Mouse (Mus musculus) forebrain, embryonic 13.5 days (tissue): Measurements from ENCODE around the gene Slc13a4. TPM values are rescaled to one million over a fixed set of nuclear protein-coding genes. Genes with fewer than 3 reads are reported as not detected.

Experiments
- ATAC-seq: fragments of 200-750 bp; cut with Nextera tagmentation; 2 replicates; pipeline ENCODE4 v1.8.0; 2017
- H3K27ac ChIP-seq: fragments of 300-500 bp; sonication (generic); 2 replicates; pipeline ENCODE4 v1.5.1; 2015; ENCODE audit warnings: inconsistent platforms, mild to moderate bottlenecking, moderate library complexity
- H3K27me3 ChIP-seq: fragments of 300-500 bp; sonication (generic); 2 replicates; pipeline ENCODE4 v1.6.1; 2015; ENCODE audit warnings: mild to moderate bottlenecking, inconsistent platforms
- H3K36me3 ChIP-seq: fragments of 300-500 bp; sonication (generic); 2 replicates; pipeline ENCODE4 v1.6.1; 2015; ENCODE audit warnings: mild to moderate bottlenecking, inconsistent platforms; ENCODE audit not compliant: poor library complexity, severe bottlenecking
- H3K4me1 ChIP-seq: fragments of 300-500 bp; sonication (generic); 2 replicates; pipeline ENCODE4 v1.6.1; 2015; ENCODE audit warnings: inconsistent platforms
- H3K4me2 ChIP-seq: fragments of 300-500 bp; sonication (generic); 2 replicates; pipeline ENCODE4 v1.6.1; 2015; ENCODE audit warnings: inconsistent platforms, mild to moderate bottlenecking, moderate library complexity
- H3K4me3 ChIP-seq: fragments of 300-500 bp; sonication (generic); 2 replicates; pipeline ENCODE4 v1.5.1; 2015; ENCODE audit warnings: mild to moderate bottlenecking, inconsistent platforms
- H3K9ac ChIP-seq: fragments of 300-500 bp; sonication (generic); 2 replicates; pipeline ENCODE4 v1.6.1; 2015; ENCODE audit warnings: mild to moderate bottlenecking, inconsistent platforms
- H3K9me3 ChIP-seq: fragments of 300-500 bp; sonication (generic); replicated peaks from 2 replicates; pipeline ENCODE4 v1.6.1; 2016; ENCODE audit warnings: inconsistent platforms
- WGBS: fragments of 180-500 bp; shearing (Covaris S2); methylation state at CpG from one replicate; pipeline ENCODE4 v1.1.7; 2015; 5-methylcytosine and 5-hydroxymethylcytosine counted together
- polyA plus RNA-seq: library from polyadenylated mRNA; unstranded; fragments of >200 nt; fragmentation: Nextera tagmentation; extraction: Ambion mirVana; gene quantifications from 2 replicates; pipeline ENCODE4 v1.2.1, GENCODE M21; 2015

The Slc13a4 gene
- polyA plus RNA-seq, 1 experiment from 2014 or later, result 0.50 TPM

DNA sequence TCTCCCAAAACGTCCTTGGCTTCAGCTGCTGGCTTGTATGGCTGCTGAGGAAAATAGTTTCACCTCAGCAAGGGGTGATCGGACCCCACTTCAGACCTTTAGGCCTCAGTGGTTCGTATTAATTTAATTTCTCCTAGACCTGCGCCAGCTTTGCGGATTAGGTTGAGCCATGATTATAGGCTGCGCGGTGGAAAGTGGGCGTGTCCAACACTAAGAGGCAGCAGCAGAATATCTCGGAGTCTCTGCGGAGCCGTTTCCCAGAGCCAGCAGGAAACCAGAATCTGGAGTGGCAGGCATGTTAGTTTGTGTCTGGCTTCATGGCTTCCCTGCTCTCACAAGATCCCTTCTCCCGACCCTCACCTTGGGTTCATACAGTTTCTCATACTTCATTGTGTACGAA, 38.3 kb downstream of the Slc13a4 start:
- Histone ChIP-seq H3K4me3 (no peak overlapping the region), H3K4me2 (no peak overlapping the region), H3K27ac (no peak overlapping the region), H3K9ac (no peak overlapping the region), H3K27me3 (no peaks in the 10 kb centered on the region), H3K36me3 (no peaks in the 10 kb centered on the region), H3K4me1 (no peaks in the 10 kb centered on the region), H3K9me3 (no peaks in the 10 kb centered on the region)
- ATAC-seq, result no peak
- 80% methylated on average over 13 of the region's 13 CpGs for WGBS

- H3K4me2 ChIP-seq, result no peak overlapping the region
- 0 out of 2 replicates have a peak, but pooled peaks cover 2% of the 10 kb centered on the region for H3K36me3 ChIP-seq
- no peak for ATAC-seq
- H3K9ac ChIP-seq, result no peak overlapping the region
- H3K4me1 ChIP-seq, result no peaks in the 10 kb centered on the region
- H3K4me3 ChIP-seq, result no peak overlapping the region
- no peaks in the 10 kb centered on the region for H3K27me3 ChIP-seq
- H3K9me3 ChIP-seq, result no peaks in the 10 kb centered on the region
- no peak overlapping the region for H3K27ac ChIP-seq
- 97% methylated on average over 13 of the region's 13 CpGs for WGBS
Measured at GRCm38 (mm10) chr6:35268711-35269110, 39.2 kb downstream of the Slc13a4 start.

DNA sequence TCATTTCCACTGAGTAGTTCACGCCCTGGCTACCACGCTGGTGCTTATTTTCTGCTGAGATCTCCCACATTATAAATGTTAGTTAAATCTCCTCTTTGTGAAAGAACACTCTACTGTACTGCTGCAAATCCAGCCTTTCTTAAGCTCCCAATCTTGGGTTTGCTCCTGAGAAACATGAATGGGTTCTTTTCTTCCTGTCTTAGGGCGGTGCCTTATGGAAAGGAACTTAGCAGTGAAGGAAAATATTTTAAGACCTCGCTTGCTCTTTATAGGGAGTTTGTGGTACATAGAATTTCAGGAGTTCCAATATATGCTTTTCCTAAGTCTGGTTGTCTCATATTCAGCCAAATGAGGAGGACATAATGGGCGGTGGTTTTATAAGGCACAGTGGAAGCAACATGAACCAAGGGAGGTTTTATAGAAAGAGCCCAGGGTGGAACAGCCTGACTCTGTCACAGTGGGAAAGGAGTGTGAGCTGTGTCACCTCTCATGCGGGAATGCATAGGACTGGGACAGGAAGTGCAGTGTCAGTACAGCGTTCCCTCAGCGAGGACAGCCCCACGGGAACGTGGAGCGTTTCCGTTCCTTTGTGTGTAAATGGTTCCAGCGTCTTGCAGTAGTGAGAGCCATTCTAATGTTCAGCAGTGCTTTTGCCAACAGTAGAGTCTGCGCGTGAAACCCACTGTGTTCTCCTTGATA, 42.2 kb downstream of the Slc13a4 start:
- no peak overlapping the region for H3K9ac ChIP-seq
- no peaks in the 10 kb centered on the region for H3K9me3 ChIP-seq
- H3K36me3 ChIP-seq, result peaks cover 29% of the 10 kb centered on the region
- H3K27ac ChIP-seq, result no peak overlapping the region
- WGBS, result 90% methylated on average over 15 of the region's 15 CpGs
- no peaks in the 10 kb centered on the region for H3K27me3 ChIP-seq
- no peaks in the 10 kb centered on the region for H3K4me1 ChIP-seq
- H3K4me2 ChIP-seq, result no peak overlapping the region
- H3K4me3 ChIP-seq, result no peak overlapping the region
- no peak for ATAC-seq

DNA sequence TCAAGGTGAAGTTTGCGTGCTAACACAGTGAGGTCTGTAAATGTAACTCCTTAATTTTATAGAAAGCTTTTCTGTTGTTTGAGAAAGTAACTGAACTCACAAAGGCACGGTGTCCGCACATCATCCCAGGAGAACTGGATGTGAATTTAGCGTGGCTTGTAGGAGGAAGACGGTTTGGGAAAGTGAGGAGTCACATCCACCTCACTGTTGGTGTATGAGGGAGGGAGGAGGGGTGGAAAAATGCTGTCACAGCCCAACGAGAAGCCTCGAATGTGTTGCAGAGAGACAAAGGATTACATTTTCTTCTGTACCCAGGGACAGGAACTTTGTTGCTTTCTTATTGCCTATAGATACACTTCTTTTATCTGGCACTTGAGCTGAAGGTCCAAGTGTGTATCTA, 47.4 kb downstream of the Slc13a4 start:
- WGBS, result 84% methylated on average over 7 of the region's 7 CpGs
- Histone ChIP-seq H3K4me1 (peaks cover 6% of the 10 kb centered on the region), H3K9ac (no peak overlapping the region), H3K36me3 (peaks cover 32% of the 10 kb centered on the region), H3K9me3 (no peaks in the 10 kb centered on the region), H3K4me3 (no peak overlapping the region), H3K4me2 (no peak overlapping the region), H3K27me3 (no peaks in the 10 kb centered on the region), H3K27ac (no peak overlapping the region)
- no peak for ATAC-seq

DNA sequence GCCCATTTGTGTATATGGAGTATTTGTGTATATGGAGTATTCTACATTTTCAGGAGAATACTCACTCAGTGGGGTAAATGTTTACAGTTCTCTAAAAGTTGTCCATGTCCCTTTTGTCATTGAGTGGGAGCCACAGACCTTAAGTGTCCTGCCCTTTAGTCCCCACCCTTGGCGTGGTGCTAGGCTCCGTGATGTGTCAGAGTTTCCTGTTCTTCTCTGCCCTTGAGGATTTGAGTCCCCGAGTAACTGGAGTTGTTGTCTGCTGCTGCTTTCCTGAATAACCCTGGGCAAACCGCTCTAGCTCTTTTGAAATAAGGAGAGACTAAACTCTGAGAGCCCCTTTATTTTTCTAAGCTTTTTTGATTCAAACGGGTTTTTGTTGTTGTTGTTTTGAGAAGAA, 48.4 kb downstream of the Slc13a4 start:
- ATAC-seq, result no peak
- Histone ChIP-seq H3K9ac (no peak overlapping the region), H3K27ac (no peak overlapping the region), H3K4me3 (no peak overlapping the region), H3K9me3 (no peaks in the 10 kb centered on the region), H3K36me3 (peaks cover 32% of the 10 kb centered on the region), H3K4me1 (peaks cover 16% of the 10 kb centered on the region), H3K4me2 (no peak overlapping the region), H3K27me3 (no peaks in the 10 kb centered on the region)
- 82% methylated on average over 5 of the region's 5 CpGs for WGBS

DNA sequence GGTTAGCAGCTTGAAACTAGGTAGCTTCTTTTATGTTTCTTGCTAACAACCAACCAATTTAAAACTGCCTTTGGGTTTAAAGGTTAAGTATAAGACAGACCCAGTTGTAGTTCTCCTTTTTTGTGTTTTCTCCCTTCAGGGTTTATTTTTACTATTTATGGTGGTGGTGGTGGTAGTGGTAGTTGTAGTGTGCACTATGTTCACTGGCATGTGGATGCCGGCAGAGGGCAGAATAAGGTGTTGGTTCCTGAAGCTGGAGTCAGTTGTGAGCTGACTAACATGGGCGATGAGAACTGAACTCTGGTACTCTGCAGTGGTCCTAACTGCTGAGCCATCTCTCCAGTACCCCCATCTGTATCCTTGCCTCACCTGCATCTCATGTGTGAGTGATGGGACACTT, 49.0 kb downstream of the Slc13a4 start:
- 98% methylated on average over 2 of the region's 2 CpGs for WGBS
- Histone ChIP-seq H3K27me3 (no peaks in the 10 kb centered on the region), H3K4me3 (no peak overlapping the region), H3K36me3 (peaks cover 32% of the 10 kb centered on the region), H3K9ac (no peak overlapping the region), H3K4me1 (peaks cover 22% of the 10 kb centered on the region), H3K27ac (no peak overlapping the region), H3K9me3 (no peaks in the 10 kb centered on the region), H3K4me2 (no peak overlapping the region)
- no peak for ATAC-seq

DNA sequence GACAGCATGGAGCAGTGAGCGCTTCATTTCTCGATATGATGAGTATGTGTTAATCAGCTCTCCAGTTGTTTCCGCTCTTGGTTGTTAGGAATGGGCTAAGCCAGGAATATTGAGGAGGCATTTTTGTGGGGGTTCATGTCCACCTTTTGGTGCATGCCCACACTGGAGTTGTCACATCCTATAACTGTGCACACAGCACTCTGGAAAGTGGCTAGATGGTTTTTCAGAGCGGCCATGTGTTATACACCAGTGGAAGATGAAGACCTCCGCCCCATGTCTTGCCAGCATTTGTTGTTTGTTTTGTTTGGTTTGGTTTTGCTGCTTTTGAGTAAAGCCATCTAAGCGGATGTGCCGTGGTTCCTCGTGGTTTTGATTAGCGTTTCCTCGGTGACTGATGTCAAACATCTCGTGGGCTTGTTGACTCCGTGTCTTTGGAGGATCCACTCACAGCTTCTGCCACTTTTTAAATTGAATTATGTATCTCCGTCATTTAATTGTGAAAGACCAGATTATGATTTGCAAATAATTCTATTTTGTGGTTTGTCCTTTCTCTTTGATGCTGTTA, 50.2 kb downstream of the Slc13a4 start:
- H3K36me3 ChIP-seq, result peaks cover 19% of the 10 kb centered on the region
- no peak overlapping the region for H3K27ac ChIP-seq
- no peak overlapping the region for H3K4me3 ChIP-seq
- no peaks in the 10 kb centered on the region for H3K9me3 ChIP-seq
- H3K4me2 ChIP-seq, result no peak overlapping the region
- ATAC-seq, result no peak
- peaks cover 32% of the 10 kb centered on the region for H3K4me1 ChIP-seq
- H3K9ac ChIP-seq, result no peak overlapping the region
- 91% methylated on average over 13 of the region's 13 CpGs for WGBS
- H3K27me3 ChIP-seq, result no peaks in the 10 kb centered on the region

GRCm38 (mm10) chr6:35256691-35257090, 51.2 kb downstream of the Slc13a4 start:
- Histone ChIP-seq H3K27me3 (no peaks in the 10 kb centered on the region), H3K4me1 (peaks cover 36% of the 10 kb centered on the region), H3K9ac (no peak overlapping the region), H3K36me3 (peaks cover 12% of the 10 kb centered on the region), H3K4me3 (no peak overlapping the region), H3K9me3 (no peaks in the 10 kb centered on the region), H3K27ac (no peak overlapping the region), H3K4me2 (no peak overlapping the region)
- ATAC-seq, result no peak
- WGBS, result 91% methylated on average over 7 of the region's 7 CpGs

GRCm38 (mm10) chr6:35255017-35255416, 52.9 kb downstream of the Slc13a4 start:
- Histone ChIP-seq H3K4me1 (peaks cover 36% of the 10 kb centered on the region), H3K4me3 (no peak overlapping the region), H3K27me3 (no peaks in the 10 kb centered on the region), H3K9me3 (no peaks in the 10 kb centered on the region), H3K27ac (no peak overlapping the region), H3K9ac (no peak overlapping the region), H3K4me2 (peak overlapping the region; percentile 74), H3K36me3 (no peaks in the 10 kb centered on the region)
- 81% methylated on average over 12 of the region's 12 CpGs for WGBS
- no peak for ATAC-seq

DNA sequence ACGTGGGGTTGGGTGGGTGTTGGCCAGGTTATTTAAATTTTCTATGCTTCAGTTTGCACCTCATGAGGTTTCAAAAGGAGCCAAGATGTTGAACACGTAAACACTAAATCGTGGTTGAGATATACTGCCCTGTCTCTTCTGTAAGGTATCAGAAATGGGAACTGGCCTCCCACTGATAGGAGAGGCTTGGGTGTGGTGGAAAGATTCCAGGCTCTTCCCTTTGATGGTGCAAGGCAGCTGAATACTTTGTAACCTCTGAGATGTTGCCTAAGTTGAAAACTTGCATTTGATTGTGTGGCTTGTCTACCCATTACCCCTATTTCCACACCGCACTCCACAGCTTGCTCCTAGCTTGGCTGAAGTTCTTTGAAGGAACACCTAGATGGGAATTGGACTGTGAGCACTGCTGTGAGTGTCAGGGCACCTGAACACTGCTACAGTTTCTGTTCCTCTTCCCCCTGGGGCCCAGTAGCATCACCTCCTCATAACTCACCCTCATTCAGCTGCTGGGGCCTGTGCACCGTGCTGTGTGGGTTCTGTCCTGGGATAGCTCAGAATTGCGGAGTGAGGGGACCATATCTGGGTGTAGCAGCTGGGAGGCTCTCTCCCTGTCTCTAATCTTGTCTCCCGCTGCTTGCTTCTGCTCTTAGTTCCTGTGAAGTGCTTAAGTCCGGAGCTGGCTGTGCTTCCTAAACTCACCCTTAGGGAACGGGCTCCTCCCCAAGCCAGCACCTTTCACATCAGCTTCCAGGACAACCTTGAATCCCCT, 53.6 kb downstream of the Slc13a4 start:
- no peak for ATAC-seq
- 57% methylated on average over 9 of the region's 9 CpGs for WGBS

GRCm38 (mm10) chr6:35253474-35253873, 54.5 kb downstream of the Slc13a4 start:
- H3K9ac ChIP-seq, result peak overlapping the region; percentile 80

More for the DNA sequence above, 53.6 kb downstream of the Slc13a4 start:
- Histone ChIP-seq H3K27ac (no peak overlapping the region), H3K9ac (peak overlapping the region; percentile 30), H3K9me3 (no peaks in the 10 kb centered on the region), H3K36me3 (no peaks in the 10 kb centered on the region), H3K4me1 (peaks cover 36% of the 10 kb centered on the region), H3K27me3 (no peaks in the 10 kb centered on the region), H3K4me2 (peak overlapping the region; percentile 74), H3K4me3 (peak overlapping the region; percentile 13; the same call in 1 of the 2 replicates)

More at GRCm38 (mm10) chr6:35253474-35253873, 54.5 kb downstream of the Slc13a4 start:
- no peaks in the 10 kb centered on the region for H3K27me3 ChIP-seq
- H3K27ac ChIP-seq, result no peak overlapping the region
- ATAC-seq, result no peak
- peak overlapping the region; percentile 74 for H3K4me2 ChIP-seq
- 35% methylated on average over 5 of the region's 5 CpGs for WGBS
- peaks cover 36% of the 10 kb centered on the region for H3K4me1 ChIP-seq
- peak overlapping the region; percentile 69 for H3K4me3 ChIP-seq
- no peaks in the 10 kb centered on the region for H3K9me3 ChIP-seq
- peaks cover 2% of the 10 kb centered on the region; the same call in 1 of the 2 replicates for H3K36me3 ChIP-seq
